Mouse (Mus musculus) lung, embryonic 15.5 days (tissue): ENCODE data around the gene Sfmbt1. TPM values are rescaled to one million over a fixed set of nuclear protein-coding genes. Genes with fewer than 3 reads are reported as not detected.

Source experiments
- ATAC-seq: fragments of 200-750 bp; cut with Nextera tagmentation; 2 replicates; pipeline ENCODE4 v1.8.0; 2017; ENCODE audit warnings: moderate number of reproducible peaks, borderline replicate concordance; ENCODE audit not compliant: low FRiP score, low TSS enrichment; ENCODE audit errors: extremely low read depth
- H3K27ac ChIP-seq: fragments of 300-500 bp; sonication (generic); 2 replicates; pipeline ENCODE4 v1.5.1; 2015; ENCODE audit warnings: moderate library complexity, mild to moderate bottlenecking, inconsistent platforms
- H3K27me3 ChIP-seq: fragments of 300-500 bp; sonication (generic); 2 replicates; pipeline ENCODE4 v1.6.1; 2015; ENCODE audit warnings: inconsistent platforms
- H3K36me3 ChIP-seq: fragments of 300-500 bp; sonication (generic); 2 replicates; pipeline ENCODE4 v1.6.1; 2015; ENCODE audit warnings: inconsistent platforms
- H3K4me1 ChIP-seq: fragments of 300-500 bp; sonication (generic); 2 replicates; pipeline ENCODE4 v1.6.1; 2015; ENCODE audit warnings: inconsistent platforms
- H3K4me2 ChIP-seq: fragments of 300-500 bp; sonication (generic); 2 replicates; pipeline ENCODE4 v1.6.1; 2015; ENCODE audit warnings: inconsistent platforms, mild to moderate bottlenecking, moderate library complexity
- H3K4me3 ChIP-seq: fragments of 300-500 bp; sonication (generic); 2 replicates; pipeline ENCODE4 v1.5.1; 2015; ENCODE audit warnings: mild to moderate bottlenecking, inconsistent platforms
- H3K9ac ChIP-seq: fragments of 300-500 bp; sonication (generic); 2 replicates; pipeline ENCODE4 v1.6.1; 2015; ENCODE audit warnings: inconsistent platforms
- H3K9me3 ChIP-seq: fragments of 300-500 bp; sonication (generic); 2 replicates; pipeline ENCODE4 v1.6.1; 2016; ENCODE audit warnings: inconsistent platforms
- WGBS: fragments of 180-500 bp; shearing (Covaris S2); methylation state at CpG from one replicate; pipeline ENCODE4 v1.1.7; 2015; 5-methylcytosine and 5-hydroxymethylcytosine counted together
- polyA plus RNA-seq: library from polyadenylated mRNA; unstranded; fragments of >200 nt; fragmentation: Nextera tagmentation; extraction: Ambion mirVana; gene quantifications from 2 replicates; pipeline ENCODE4 v1.2.1, GENCODE M21; 2015

Gene Sfmbt1
- polyA plus RNA-seq, 1 experiment from 2014 or later = 12.7 TPM

DNA sequence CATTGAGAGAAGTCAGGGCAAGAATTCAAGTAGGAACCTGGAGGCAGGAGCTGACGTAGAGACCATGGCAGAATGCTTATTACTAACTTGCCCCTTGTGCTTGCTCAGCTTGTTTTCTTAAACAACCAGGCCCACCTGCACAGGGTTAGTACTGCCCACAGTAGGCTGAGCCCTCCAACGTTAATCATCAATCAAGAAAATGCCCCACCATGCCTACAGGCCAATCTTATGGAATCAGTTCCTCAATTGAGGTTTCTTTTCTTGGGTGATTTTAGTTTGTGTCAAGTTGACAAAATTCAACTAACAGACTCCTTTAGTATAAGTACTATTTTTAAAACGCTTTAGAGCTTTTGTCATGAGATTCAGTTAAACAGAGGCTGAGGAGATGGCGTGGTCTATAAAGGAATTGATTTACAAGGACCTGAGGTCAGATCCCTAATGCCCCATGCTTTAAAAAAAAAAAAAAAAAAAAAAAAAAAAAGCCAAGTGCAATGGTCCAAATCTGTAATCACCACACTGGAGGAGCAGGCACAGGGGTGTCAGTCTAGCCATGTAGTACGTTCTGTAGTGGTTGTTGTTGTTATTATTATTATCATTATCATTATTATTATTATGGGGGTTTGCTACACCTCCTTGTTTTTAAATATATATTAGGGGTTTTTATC is 48.4 kb downstream of the Sfmbt1 start:
- no peak overlapping the region for H3K27ac ChIP-seq

GRCm38 (mm10) chr14:30784614-30785013 is 70.0 kb downstream of the Sfmbt1 start:
- no peaks in the 10 kb centered on the region for H3K9me3 ChIP-seq
- H3K27me3 ChIP-seq = no peaks in the 10 kb centered on the region
- no peak overlapping the region for H3K9ac ChIP-seq
- 89% methylated on average over 6 of the region's 6 CpGs for WGBS
- H3K27ac ChIP-seq = no peak overlapping the region
- no peaks in the 10 kb centered on the region for H3K4me1 ChIP-seq
- no peak overlapping the region for H3K4me3 ChIP-seq
- no peak overlapping the region for H3K4me2 ChIP-seq
- peaks cover 5% of the 10 kb centered on the region; the same call in 1 of the 2 replicates for H3K36me3 ChIP-seq
- ATAC-seq = no peak

More for the DNA sequence above, 48.4 kb downstream of the Sfmbt1 start:
- Histone ChIP-seq H3K27me3 (no peaks in the 10 kb centered on the region), H3K36me3 (no peaks in the 10 kb centered on the region), H3K9me3 (no peaks in the 10 kb centered on the region), H3K9ac (no peak overlapping the region), H3K4me3 (no peak overlapping the region), H3K4me1 (no peaks in the 10 kb centered on the region), H3K4me2 (no peak overlapping the region)
- WGBS = 74% methylated on average over 5 of the region's 5 CpGs
- ATAC-seq = no peak

DNA sequence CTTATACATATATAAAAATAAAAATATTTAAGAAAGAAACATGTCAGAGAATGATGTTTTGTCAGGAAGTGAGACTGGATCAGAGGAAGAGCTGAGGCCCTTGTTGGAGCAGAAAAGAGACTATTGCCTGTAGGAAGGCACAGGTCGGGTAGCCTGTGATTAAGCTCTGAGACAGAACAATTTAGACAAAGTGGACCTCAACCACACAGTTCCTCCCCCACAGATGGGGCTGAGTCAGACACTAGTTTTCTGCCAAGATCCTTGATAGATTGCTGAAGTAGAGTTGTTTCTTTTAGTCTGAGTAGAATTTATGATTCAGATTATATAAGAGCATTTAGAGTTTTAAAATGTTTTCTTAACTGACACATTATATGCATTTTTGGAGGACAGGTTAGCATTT is 74.8 kb downstream of the Sfmbt1 start:
- H3K4me1 ChIP-seq = no peaks in the 10 kb centered on the region
- H3K9me3 ChIP-seq = no peaks in the 10 kb centered on the region
- WGBS = 50% methylated on average over 1 of the region's 1 CpGs
- no peak overlapping the region for H3K27ac ChIP-seq
- no peak overlapping the region for H3K9ac ChIP-seq
- H3K27me3 ChIP-seq = no peaks in the 10 kb centered on the region
- H3K36me3 ChIP-seq = peaks cover 5% of the 10 kb centered on the region; the same call in 1 of the 2 replicates
- no peak overlapping the region for H3K4me2 ChIP-seq
- no peak for ATAC-seq
- no peak overlapping the region for H3K4me3 ChIP-seq

GRCm38 (mm10) chr14:30792871-30793270 is 78.2 kb downstream of the Sfmbt1 start:
- no peak overlapping the region for H3K4me3 ChIP-seq
- no peaks in the 10 kb centered on the region for H3K9me3 ChIP-seq
- WGBS = 83% methylated on average over 3 of the region's 3 CpGs
- no peak overlapping the region for H3K27ac ChIP-seq
- H3K27me3 ChIP-seq = no peaks in the 10 kb centered on the region
- no peak overlapping the region for H3K4me2 ChIP-seq
- H3K9ac ChIP-seq = no peak overlapping the region
- no peaks in the 10 kb centered on the region for H3K4me1 ChIP-seq
- H3K36me3 ChIP-seq = peaks cover 10% of the 10 kb centered on the region; the same call in 1 of the 2 replicates
- ATAC-seq = no peak

DNA sequence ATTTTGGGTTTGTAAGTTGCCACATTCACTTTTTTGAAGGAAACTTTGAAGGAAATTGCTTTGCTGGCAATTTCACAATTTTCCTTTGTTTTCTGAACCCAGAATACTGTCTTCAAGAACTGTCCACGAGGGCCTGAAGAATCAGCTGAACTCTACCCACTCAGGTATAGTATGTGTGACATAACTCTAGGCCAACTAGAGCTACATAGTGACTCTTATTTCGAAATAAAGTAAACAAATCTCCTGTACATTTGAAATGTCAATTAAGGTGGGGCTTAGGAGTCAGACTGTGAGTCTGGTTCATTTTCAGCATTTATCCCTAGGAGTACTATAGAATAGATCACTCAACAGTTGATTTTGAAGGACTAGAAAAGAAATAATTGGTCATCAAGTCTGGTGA is 87.1 kb downstream of the Sfmbt1 start:
- Histone ChIP-seq H3K4me3 (no peak overlapping the region), H3K9ac (no peak overlapping the region), H3K27me3 (no peaks in the 10 kb centered on the region), H3K36me3 (0 out of 2 replicates have a peak, but pooled peaks cover 6% of the 10 kb centered on the region), H3K4me2 (no peak overlapping the region), H3K27ac (no peak overlapping the region), H3K9me3 (no peaks in the 10 kb centered on the region), H3K4me1 (no peaks in the 10 kb centered on the region)
- no peak for ATAC-seq
- WGBS = 71% methylated on average over 2 of the region's 2 CpGs

DNA sequence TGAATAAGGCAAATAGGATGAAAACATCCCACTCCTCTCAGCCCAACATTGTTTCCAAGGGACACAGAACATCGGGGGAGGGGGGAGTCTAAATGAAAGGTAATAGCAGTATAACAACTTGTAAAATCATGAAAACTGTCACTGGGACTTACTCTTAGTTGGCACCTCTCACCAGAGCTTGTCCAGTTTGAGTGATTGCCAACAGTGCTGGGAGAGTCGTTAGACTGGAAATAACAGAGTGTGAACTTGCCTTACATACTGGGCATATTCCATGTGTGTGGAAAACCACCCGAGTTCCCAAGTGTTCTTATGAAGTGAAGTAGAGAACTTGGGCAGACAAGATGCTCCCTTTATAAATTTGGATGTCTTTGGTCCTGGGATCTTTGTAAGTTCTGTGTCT is 106.5 kb downstream of the Sfmbt1 start:
- Histone ChIP-seq H3K27me3 (no peaks in the 10 kb centered on the region), H3K27ac (no peak overlapping the region), H3K4me1 (peaks cover 16% of the 10 kb centered on the region), H3K36me3 (peaks cover 19% of the 10 kb centered on the region), H3K9me3 (no peaks in the 10 kb centered on the region), H3K4me2 (no peak overlapping the region), H3K4me3 (no peak overlapping the region), H3K9ac (no peak overlapping the region)
- no peak for ATAC-seq
- WGBS = 61% methylated on average over 3 of the region's 3 CpGs

GRCm38 (mm10) chr14:30824456-30824995 is 109.9 kb downstream of the Sfmbt1 start:
- Histone ChIP-seq H3K27me3 (no peaks in the 10 kb centered on the region), H3K4me3 (0 out of 2 replicates have a peak overlapping the region, but pooled peaks have one; percentile 97), H3K9ac (no peak overlapping the region), H3K9me3 (no peaks in the 10 kb centered on the region), H3K4me1 (peaks cover 50% of the 10 kb centered on the region), H3K27ac (peak overlapping the region; percentile 86; the same call in 1 of the 2 replicates), H3K36me3 (no peaks in the 10 kb centered on the region), H3K4me2 (peak overlapping the region; percentile 86)
- ATAC-seq = no peak
- 33% methylated on average over 6 of the region's 6 CpGs for WGBS

DNA sequence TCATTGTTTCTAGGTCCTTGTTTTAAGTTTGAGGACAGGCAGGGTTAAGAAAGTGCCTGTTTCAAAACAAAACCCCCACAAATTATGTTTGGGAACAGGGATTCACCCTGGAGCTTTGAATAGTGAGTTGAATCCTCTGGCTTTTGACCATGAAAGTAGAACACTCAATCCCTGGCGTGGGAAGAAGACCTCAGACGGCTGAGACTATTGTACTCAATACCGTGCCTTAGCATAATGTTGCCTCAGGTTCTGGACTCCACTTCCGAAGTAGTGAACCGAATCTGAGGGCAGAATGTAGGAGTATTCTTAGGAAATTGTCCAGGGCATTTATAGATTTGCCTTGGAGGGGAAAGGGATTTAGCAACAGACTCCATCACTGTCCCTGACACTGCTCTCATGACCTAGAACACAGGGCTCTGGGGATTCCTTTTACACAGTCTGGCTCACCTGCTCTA is 110.4 kb downstream of the Sfmbt1 start:
- Histone ChIP-seq H3K27ac (peak overlapping the region; percentile 86), H3K9ac (no peak overlapping the region), H3K4me2 (peak overlapping the region; percentile 86), H3K4me3 (peak overlapping the region; percentile 97), H3K4me1 (peaks cover 56% of the 10 kb centered on the region), H3K36me3 (no peaks in the 10 kb centered on the region), H3K9me3 (no peaks in the 10 kb centered on the region), H3K27me3 (no peaks in the 10 kb centered on the region)
- WGBS = 29% methylated on average over 5 of the region's 5 CpGs
- ATAC-seq = no peak

GRCm38 (mm10) chr14:30825476-30826131 is 111.0 kb downstream of the Sfmbt1 start, which contains the start of gene Tmem110:
Gene Tmem110, plus strand, starts transcription at chr14:30825590.
- Histone ChIP-seq H3K9me3 (no peaks in the 10 kb centered on the region), H3K27me3 (no peaks in the 10 kb centered on the region), H3K4me2 (peak within 1 kb of the TSS; percentile 86), H3K4me1 (peaks cover 59% of the 10 kb centered on the region), H3K27ac (peak within 1 kb of the TSS; percentile 86), H3K4me3 (peak within 1 kb of the TSS; percentile 97), H3K9ac (peak within 1 kb of the TSS; percentile 90), H3K36me3 (no peaks in the 10 kb centered on the region)
- ATAC-seq = peak; percentile 87
- WGBS = 1% methylated on average over 68 of the region's 68 CpGs

- Histone ChIP-seq H3K36me3 (no peaks in the 10 kb centered on the region), H3K9me3 (no peaks in the 10 kb centered on the region), H3K4me2 (peak overlapping the region; percentile 86), H3K4me1 (peaks cover 68% of the 10 kb centered on the region), H3K9ac (peak overlapping the region; percentile 90), H3K4me3 (peak overlapping the region; percentile 97), H3K27me3 (no peaks in the 10 kb centered on the region), H3K27ac (peak overlapping the region; percentile 86; the same call in 1 of the 2 replicates)
- 14% methylated on average over 17 of the region's 17 CpGs for WGBS
- ATAC-seq = 0 out of 2 replicates have a peak, but pooled peaks have one; percentile 3
Measured at GRCm38 (mm10) chr14:30826174-30827140, 111.8 kb downstream of the Sfmbt1 start.

GRCm38 (mm10) chr14:30827480-30827879 is 112.8 kb downstream of the Sfmbt1 start:
- Histone ChIP-seq H3K4me1 (peaks cover 76% of the 10 kb centered on the region), H3K9ac (no peak overlapping the region), H3K4me3 (no peak overlapping the region), H3K27ac (peak overlapping the region; percentile 83; the same call in 1 of the 2 replicates), H3K9me3 (no peaks in the 10 kb centered on the region), H3K36me3 (no peaks in the 10 kb centered on the region), H3K27me3 (no peaks in the 10 kb centered on the region), H3K4me2 (peak overlapping the region; percentile 86)
- ATAC-seq = no peak
- 52% methylated on average over 4 of the region's 4 CpGs for WGBS
